Mouse (Mus musculus) testis, adult 2 months (tissue): ENCODE measurements around the gene Fam71e1. TPM values are rescaled to one million over a fixed set of nuclear protein-coding genes. Genes with fewer than 3 reads are reported as not detected.

ENCODE experiments used
- H3K27ac ChIP-seq: fragments of 200-500 bp; 2 replicates; pipeline ENCODE4 v1.5.1; 2012; ENCODE audit warnings: low read depth, low read length; ENCODE audit not compliant: control insufficient read depth, insufficient read depth
- H3K27me3 ChIP-seq: fragments of 200-500 bp; 2 replicates; pipeline ENCODE4 v1.6.1; 2012; ENCODE audit warnings: mild to moderate bottlenecking, low read length, moderate library complexity; ENCODE audit not compliant: control insufficient read depth, insufficient read depth
- H3K36me3 ChIP-seq: fragments of 200-500 bp; 2 replicates; pipeline ENCODE4 v1.6.1; 2012; ENCODE audit warnings: mild to moderate bottlenecking, low read length; ENCODE audit not compliant: control insufficient read depth, insufficient read depth
- H3K4me1 ChIP-seq: fragments of 200-500 bp; 2 replicates; pipeline ENCODE4 v1.6.1; 2012; ENCODE audit warnings: low read length; ENCODE audit not compliant: control insufficient read depth, insufficient read depth
- H3K4me3 ChIP-seq: fragments of 200-500 bp; 2 replicates; pipeline ENCODE4 v1.5.1; 2012; ENCODE audit warnings: low read depth, mild to moderate bottlenecking, low read length, moderate library complexity, mixed read lengths; ENCODE audit not compliant: control insufficient read depth
- CTCF ChIP-seq: fragments of 200-500 bp; IDR thresholded peaks from 2 replicates; pipeline ENCODE4 v1.5.1; 2012; ENCODE audit warnings: low read depth, mild to moderate bottlenecking, inconsistent platforms, low read length, moderate library complexity; ENCODE audit not compliant: control insufficient read depth, insufficient read depth, insufficient replicate concordance
- POLR2A ChIP-seq: fragments of 200-500 bp; IDR thresholded peaks from 2 replicates; pipeline ENCODE4 v1.6.1; 2012; ENCODE audit warnings: low read depth, mild to moderate bottlenecking, inconsistent platforms, low read length, moderate library complexity; ENCODE audit not compliant: control insufficient read depth
- polyA plus RNA-seq: library from polyadenylated mRNA; depleted of rRNA; stranded (reverse); fragments of >200 nt; gene quantifications from 2 replicates; pipeline ENCODE4 v1.2.3, GENCODE M21; 2012

Fam71e1 gene
- polyA plus RNA-seq, 1 experiment = 1,517 TPM

DNA sequence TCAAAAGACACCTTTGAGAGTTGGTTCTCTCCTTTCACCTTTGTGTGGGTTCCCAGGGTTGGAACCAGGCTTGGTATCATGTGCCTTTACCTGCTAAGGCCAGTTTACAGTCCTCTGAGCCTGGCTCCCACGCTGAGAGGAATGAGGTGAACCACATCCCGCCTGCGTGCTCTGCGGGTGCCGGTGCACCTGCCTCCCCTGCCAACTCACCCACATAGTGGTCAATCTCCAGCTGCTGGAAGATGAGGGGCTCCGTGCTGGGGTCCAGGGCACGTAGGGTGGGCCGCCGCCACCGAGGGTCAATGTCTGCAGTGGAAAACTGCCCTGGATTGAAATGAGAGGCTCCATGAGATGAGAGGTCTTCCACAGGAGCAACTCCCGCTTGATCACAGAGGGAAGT lies 46.2 kb downstream of the Fam71e1 start:
- Histone ChIP-seq H3K27ac (no peak overlapping the region), H3K27me3 (no peaks in the 10 kb centered on the region), H3K4me1 (peaks cover 6% of the 10 kb centered on the region), H3K4me3 (no peak overlapping the region), H3K36me3 (no peaks in the 10 kb centered on the region)
- TF ChIP-seq POLR2A (no peak), CTCF (no peak)

DNA sequence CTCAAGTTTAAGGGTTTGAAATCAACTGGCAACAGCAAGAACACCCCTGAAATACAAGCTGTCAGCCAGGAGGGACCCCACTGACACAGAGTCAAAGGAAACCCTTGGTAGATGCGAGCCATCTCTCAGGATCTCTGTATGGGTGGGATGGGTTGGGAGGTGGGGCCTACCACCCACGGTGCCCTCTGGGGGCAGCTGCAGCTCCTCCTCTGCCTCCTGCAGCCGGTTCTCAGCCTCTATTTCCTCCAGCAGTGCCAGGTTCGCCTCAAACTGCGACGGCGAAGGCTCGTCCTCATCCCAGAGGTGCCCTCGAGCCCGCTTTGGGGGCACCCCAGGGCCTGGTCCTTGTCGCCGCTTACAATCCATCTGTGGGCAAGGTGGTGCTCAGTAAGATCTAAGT lies 46.7 kb downstream of the Fam71e1 start:
- Histone ChIP-seq H3K27me3 (no peaks in the 10 kb centered on the region), H3K4me1 (peaks cover 9% of the 10 kb centered on the region), H3K27ac (no peak overlapping the region), H3K36me3 (no peaks in the 10 kb centered on the region), H3K4me3 (no peak overlapping the region)
- no peak for TF ChIP-seq CTCF
- no peak for TF ChIP-seq POLR2A

DNA sequence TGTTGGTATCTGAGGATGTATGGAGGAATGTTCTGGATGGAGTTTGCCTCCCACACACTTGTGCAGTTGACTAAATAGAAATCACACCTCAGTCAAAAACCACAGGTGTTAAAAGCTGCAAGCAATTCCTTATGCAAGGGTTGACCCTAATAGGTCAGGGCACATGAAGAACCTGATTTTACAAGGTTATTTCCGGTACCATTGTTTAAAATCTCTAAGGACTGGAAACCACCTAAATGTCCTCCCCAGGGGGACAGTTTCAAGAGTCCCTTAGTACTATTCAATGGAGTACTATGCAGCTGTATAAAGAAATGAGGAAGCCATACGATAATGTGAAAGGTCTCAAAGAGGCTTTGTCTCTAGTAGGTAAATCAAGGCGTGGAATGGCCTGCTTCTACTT lies 49.9 kb downstream of the Fam71e1 start:
- Histone ChIP-seq H3K36me3 (no peaks in the 10 kb centered on the region; the same call in 1 of the 2 replicates), H3K27me3 (no peaks in the 10 kb centered on the region), H3K4me1 (peaks cover 6% of the 10 kb centered on the region), H3K4me3 (no peak overlapping the region), H3K27ac (no peak overlapping the region)
- no peak for TF ChIP-seq CTCF
- no peak for TF ChIP-seq POLR2A

DNA sequence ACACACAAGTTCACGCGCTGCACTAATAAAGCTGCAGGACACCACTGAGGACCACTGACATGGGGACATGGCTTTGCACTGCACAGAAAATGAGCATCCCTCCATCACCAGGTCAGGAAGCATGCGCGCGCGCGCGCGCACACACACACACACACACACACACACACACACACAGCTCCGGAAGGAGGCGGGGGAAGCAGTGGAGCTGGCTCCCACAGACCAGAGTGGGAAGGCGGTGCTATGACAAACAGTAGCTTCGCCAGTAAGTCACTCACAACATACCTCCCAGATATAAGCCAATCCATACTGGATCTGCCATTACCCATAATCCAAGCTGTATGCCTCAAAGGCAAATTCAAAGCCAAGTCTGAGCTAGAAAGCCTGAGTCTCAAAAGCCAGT lies 50.7 kb downstream of the Fam71e1 start:
- Histone ChIP-seq H3K27me3 (no peaks in the 10 kb centered on the region), H3K36me3 (no peaks in the 10 kb centered on the region; the same call in 1 of the 2 replicates), H3K27ac (no peak overlapping the region), H3K4me3 (no peak overlapping the region), H3K4me1 (peaks cover 6% of the 10 kb centered on the region)
- TF ChIP-seq POLR2A (no peak), CTCF (no peak)

DNA sequence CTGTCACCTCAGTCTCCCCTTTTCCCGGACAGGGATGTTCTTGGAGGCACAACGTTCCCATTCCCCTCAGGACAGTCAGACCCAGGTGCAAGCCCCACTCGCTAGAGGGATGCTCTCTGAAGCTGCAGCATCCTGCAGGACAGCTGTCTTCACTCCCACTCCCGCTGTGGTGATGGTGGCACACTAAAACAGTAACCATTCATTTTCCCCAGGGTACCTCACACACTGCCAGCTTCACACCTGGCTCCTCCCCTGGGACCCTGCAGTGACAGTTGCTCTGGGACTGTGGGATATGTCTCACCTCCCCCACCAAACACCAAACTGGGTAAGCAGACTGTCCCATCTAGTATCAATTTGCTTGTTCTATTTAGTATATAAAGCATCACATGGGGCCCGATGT lies 51.3 kb downstream of the Fam71e1 start:
- H3K4me3 ChIP-seq = no peak overlapping the region
- TF ChIP-seq CTCF = no peak
- TF ChIP-seq POLR2A = no peak
- H3K36me3 ChIP-seq = no peaks in the 10 kb centered on the region; the same call in 1 of the 2 replicates
- H3K27me3 ChIP-seq = no peaks in the 10 kb centered on the region
- H3K27ac ChIP-seq = no peak overlapping the region
- peaks cover 6% of the 10 kb centered on the region for H3K4me1 ChIP-seq

DNA sequence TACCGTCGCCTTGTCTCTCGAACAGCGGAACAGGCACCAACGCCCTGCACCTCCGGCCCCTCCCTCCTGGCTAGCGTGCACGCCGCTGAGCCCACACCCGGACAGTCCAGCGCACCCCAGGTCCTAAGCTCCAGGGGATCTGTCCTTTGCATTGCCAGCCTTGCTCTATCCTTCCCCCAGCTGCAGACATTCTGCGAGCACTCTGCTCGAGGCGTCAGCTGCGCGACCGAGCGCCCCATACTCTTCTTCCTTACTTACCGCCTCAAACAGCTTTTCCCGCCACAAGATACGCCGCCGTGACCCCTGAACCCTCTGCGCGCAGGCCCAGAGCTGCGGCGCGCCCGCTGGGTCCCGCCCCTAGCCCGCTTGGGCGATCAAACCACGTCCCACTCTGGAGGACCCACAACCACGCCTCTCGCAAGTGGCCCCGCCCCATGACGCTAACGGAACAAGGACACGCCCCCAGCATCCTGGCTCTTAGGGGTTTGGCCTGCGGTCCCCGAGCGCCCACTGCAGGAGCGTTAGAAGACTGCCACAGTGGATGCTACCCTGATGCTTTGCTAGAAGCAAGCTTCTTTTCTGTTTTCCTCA lies 52.2 kb downstream of the Fam71e1 start, which contains the start of gene Pold1:
Pold1 (minus strand) TSS at position 353 of the 591 bp plus-strand sequence.
- Histone ChIP-seq H3K27me3 (no peaks in the 10 kb centered on the region), H3K27ac (peak within 1 kb of the TSS; percentile 68), H3K36me3 (no peaks in the 10 kb centered on the region; the same call in 1 of the 2 replicates), H3K4me3 (peak within 1 kb of the TSS; percentile 84), H3K4me1 (peaks cover 6% of the 10 kb centered on the region)
- TF ChIP-seq POLR2A = no peak
- peak; percentile 67; the same call in 1 of the 2 replicates for TF ChIP-seq CTCF

DNA sequence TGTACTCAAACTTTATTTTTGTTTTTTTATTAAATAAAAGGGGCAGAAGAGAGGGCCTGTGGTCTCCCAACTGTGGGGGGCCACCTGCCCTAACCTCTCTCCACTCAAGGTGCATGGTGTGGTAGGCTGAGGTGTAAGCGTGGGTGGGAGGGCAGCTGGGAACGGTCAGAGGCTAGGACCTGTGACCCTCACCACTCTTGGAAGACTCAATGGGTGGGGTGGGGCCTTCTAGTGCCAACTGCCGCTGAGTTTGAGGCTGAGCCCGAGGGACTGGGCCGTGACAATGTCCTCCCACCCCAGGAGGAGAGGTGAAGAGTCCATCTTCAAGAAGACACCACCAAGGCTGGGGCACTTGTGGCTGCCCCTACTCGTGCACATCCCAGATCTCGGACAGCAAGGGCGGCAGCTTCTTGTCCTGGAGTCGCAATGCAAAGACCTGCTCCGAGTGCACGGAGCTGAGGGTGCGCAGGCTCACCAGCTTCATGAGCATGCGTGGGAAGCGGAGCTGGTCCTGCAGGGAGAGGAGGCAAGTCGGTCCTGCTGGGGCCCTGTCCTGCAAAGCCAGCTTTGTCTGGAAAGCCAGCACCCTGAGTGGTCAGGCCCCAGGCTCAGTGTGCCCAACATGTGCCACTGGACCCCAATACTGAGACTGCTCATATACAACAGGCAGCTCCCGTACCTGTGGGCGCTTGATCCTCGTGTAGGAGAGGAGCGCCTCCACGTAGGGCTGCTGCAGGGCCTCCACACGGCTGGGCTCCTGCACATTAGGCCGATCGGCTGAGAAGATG lies 53.4 kb downstream of the Fam71e1 start:
- peaks cover 6% of the 10 kb centered on the region for H3K4me1 ChIP-seq
- H3K27me3 ChIP-seq = no peaks in the 10 kb centered on the region
- H3K27ac ChIP-seq = no peak overlapping the region
- no peak overlapping the region for H3K4me3 ChIP-seq
- H3K36me3 ChIP-seq = no peaks in the 10 kb centered on the region; the same call in 1 of the 2 replicates
- TF ChIP-seq CTCF (no peak), POLR2A (no peak)
